In the genomic region with DNA sequence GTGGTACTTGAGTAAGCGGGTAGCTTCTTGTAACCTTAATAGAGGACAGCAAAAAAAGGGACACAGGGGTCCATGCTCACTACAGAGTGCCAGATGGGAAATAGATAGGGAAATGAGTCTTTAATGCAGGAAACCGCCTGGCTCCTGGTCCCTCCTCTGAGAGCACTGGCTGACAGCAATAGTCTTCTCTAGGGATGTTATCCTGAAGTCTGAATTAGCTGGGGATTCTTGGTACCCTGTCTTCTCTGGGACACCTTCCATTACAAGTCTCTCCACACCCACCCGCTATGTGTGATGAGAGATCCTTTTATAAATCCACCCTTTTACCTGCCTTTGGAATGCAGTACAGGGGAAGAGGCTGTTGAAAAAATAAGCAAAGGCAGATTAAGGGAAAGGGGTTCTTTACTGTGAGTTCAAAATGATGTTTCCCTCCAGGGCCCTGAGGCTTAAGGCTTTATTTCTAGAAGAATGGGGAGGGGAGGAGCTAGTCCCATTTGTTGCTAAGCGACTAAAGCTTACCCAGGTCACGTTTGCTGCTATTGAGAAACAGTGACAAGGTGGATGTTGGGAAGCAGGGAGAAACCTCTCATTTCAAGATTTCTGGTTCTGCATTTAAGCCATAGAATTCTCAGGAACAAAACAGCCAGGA, we compare ENCODE assay signal across 13 mouse cellular contexts. TPM values are rescaled to one million over a fixed set of nuclear protein-coding genes. Genes with fewer than 3 reads are reported as not detected.
DNase-seq lines count a peak whose midpoint lies in the region; ATAC-seq and TF ChIP-seq lines count a peak whose summit lies in the region.
"Had no signal": no experiment of that assay in that cellular context is flagged by ENCODE, and none has a peak within 500 bp of the region (broad histone marks: within the 10 kb centered on the region; RNA-seq: fewer than 3 reads in every experiment).

No protein-coding gene starts in this region.

- H3K4me3 ChIP-seq in lung, embryonic 14.5 days (ENCODE audit: low read depth, low read length), result no peak overlapping the region
- H3K4me3 ChIP-seq in forebrain, embryonic 11.5 days (ENCODE audit: low read depth, low read length), result no peak overlapping the region
- H3K4me3 ChIP-seq in hindbrain, embryonic 16.5 days (ENCODE audit: low read length), result no peak overlapping the region
- no peak overlapping the region for H3K4me3 ChIP-seq in layer of hippocampus, adult 2 months
- H3K4me3 ChIP-seq: heart, embryonic 10.5 days; limb, embryonic 13.5 days had no signal

- H3K4me1 ChIP-seq in lung, embryonic 14.5 days (ENCODE audit: insufficient read depth), result 0 out of 2 replicates have a peak, but pooled peaks cover 2% of the 10 kb centered on the region
- H3K4me1 ChIP-seq in forebrain, embryonic 11.5 days (replicated peaks; ENCODE audit: control insufficient read depth, insufficient read depth, low read length), result peaks cover 5% of the 10 kb centered on the region; the same call in 1 of the 2 replicates
- peaks cover 3% of the 10 kb centered on the region; the same call in 1 of the 2 replicates for H3K4me1 ChIP-seq in hindbrain, embryonic 16.5 days (ENCODE audit: control insufficient read depth, insufficient read depth, low read depth, low read length)
- H3K4me1 ChIP-seq: limb, embryonic 13.5 days had no signal

- H3K4me2 ChIP-seq in lung, embryonic 14.5 days, result no peak overlapping the region
- H3K4me2 ChIP-seq in forebrain, embryonic 11.5 days (ENCODE audit: low read depth, low read length, severe bottlenecking), result no peak overlapping the region
- H3K4me2 ChIP-seq in hindbrain, embryonic 16.5 days (ENCODE audit: low read length), result no peak overlapping the region
- H3K4me2 ChIP-seq: limb, embryonic 13.5 days had no signal

- no peak for TF ChIP-seq CTCF in lung, embryonic 14.5 days (IDR thresholded peaks at IDR 0.05; ENCODE audit: low read depth)
- no peak for TF ChIP-seq CTCF in layer of hippocampus, adult 2 months (conservative IDR thresholded peaks at IDR 0.05)

- H3K36me3 ChIP-seq in lung, embryonic 14.5 days (ENCODE audit: insufficient read depth), result no peaks in the 10 kb centered on the region
- no peaks in the 10 kb centered on the region for H3K36me3 ChIP-seq in forebrain, embryonic 11.5 days (ENCODE audit: control insufficient read depth, insufficient read depth, low read length)
- H3K36me3 ChIP-seq in hindbrain, embryonic 16.5 days (ENCODE audit: control insufficient read depth, insufficient read depth, low read length), result no peaks in the 10 kb centered on the region
- H3K36me3 ChIP-seq: heart, embryonic 10.5 days; limb, embryonic 13.5 days had no signal

- H3K9ac ChIP-seq in lung, embryonic 14.5 days, result no peak overlapping the region
- H3K9ac ChIP-seq in forebrain, embryonic 11.5 days (ENCODE audit: low read length), result no peak overlapping the region
- H3K9ac ChIP-seq in hindbrain, embryonic 16.5 days (ENCODE audit: low read depth, low read length), result no peak overlapping the region
- H3K9ac ChIP-seq: limb, embryonic 13.5 days had no signal

- no peaks in the 10 kb centered on the region for H3K27me3 ChIP-seq in lung, embryonic 14.5 days (ENCODE audit: insufficient read depth, low read length)
- H3K27me3 ChIP-seq in forebrain, embryonic 11.5 days (ENCODE audit: control insufficient read depth, insufficient read depth, low read length), result no peaks in the 10 kb centered on the region
- no peaks in the 10 kb centered on the region for H3K27me3 ChIP-seq in hindbrain, embryonic 16.5 days (replicated peaks; ENCODE audit: control insufficient read depth, insufficient read depth, low read length)
- H3K27me3 ChIP-seq: limb, embryonic 13.5 days had no signal

- 25% methylated on average over 5 of the region's 5 CpGs for WGBS in lung, embryonic 14.5 days
- WGBS in forebrain, embryonic 11.5 days, result 14% methylated on average over 5 of the region's 5 CpGs
- WGBS in hindbrain, embryonic 16.5 days, result 24% methylated on average over 5 of the region's 5 CpGs

- 0 out of 2 replicates have a peak, but pooled peaks have one; percentile 38 for ATAC-seq in lung, embryonic 14.5 days (ENCODE audit: insufficient read depth)
- ATAC-seq in forebrain, embryonic 11.5 days (replicated peaks; ENCODE audit: low FRiP score), result peak; percentile 92
- peak; percentile 75; the same call in 1 of the 2 replicates for ATAC-seq in hindbrain, embryonic 16.5 days

- DNase-seq in lung, embryonic 14.5 days, result peak; percentile 31
- no peak for DNase-seq in lung, postnatal 10 days
- DNase-seq in forebrain, embryonic 11.5 days (ENCODE audit: low spot score), result no peak
- DNase-seq in retina, embryonic 14.5 days (ENCODE audit: low spot score), result peak; percentile 58
- DNase-seq in urinary bladder, postnatal 4 days (ENCODE audit: low spot score in 2 of 2), result no peak
- DNase-seq in cerebellum, adult 11-12 months, result no peak
- no peak for DNase-seq in layer of hippocampus, adult 2 months (ENCODE audit: low spot score in 2 of 2)
- DNase-seq: adrenal gland, adult 8-10 months; cerebellum, adult 8-10 months had no signal

- no peak overlapping the region for H3K27ac ChIP-seq in lung, embryonic 14.5 days (ENCODE audit: low read depth)
- H3K27ac ChIP-seq in forebrain, embryonic 11.5 days (ENCODE audit: low read depth, low read length), result peak overlapping the region; percentile 48
- H3K27ac ChIP-seq in hindbrain, embryonic 16.5 days (ENCODE audit: low read depth, low read length), result peak overlapping the region; percentile 48; the same call in 1 of the 2 replicates
- no peak overlapping the region for H3K27ac ChIP-seq in layer of hippocampus, adult 2 months
- H3K27ac ChIP-seq: heart, embryonic 10.5 days; limb, embryonic 13.5 days; macrophage had no signal

- no peaks in the 10 kb centered on the region for H3K9me3 ChIP-seq in lung, embryonic 14.5 days (ENCODE audit: low read depth, low read length)
- H3K9me3 ChIP-seq in forebrain, embryonic 11.5 days (ENCODE audit: control insufficient read depth, low read length), result no peaks in the 10 kb centered on the region
- no peaks in the 10 kb centered on the region for H3K9me3 ChIP-seq in hindbrain, embryonic 16.5 days (ENCODE audit: control insufficient read depth, low read length)
- H3K9me3 ChIP-seq: heart, embryonic 10.5 days had no signal

RNA-seq across cellular contexts. Expression of gene Ikzf2, which starts 42.1 kb away (rescaled TPM):
- polyA plus RNA-seq in lung, embryonic 14.5 days (2014; fragmentation: Nextera tagmentation; extraction: Ambion mirVana), result 2.9 and 3.4 TPM in 2 replicates
- 4.7 and 6.2 TPM in 2 replicates for polyA plus RNA-seq in forebrain, embryonic 11.5 days (2014; fragmentation: Nextera tagmentation; extraction: Ambion mirVana)
- polyA plus RNA-seq in hindbrain, embryonic 16.5 days (2015; fragmentation: Nextera tagmentation; extraction: Ambion mirVana), result 2.9 and 3.8 TPM in 2 replicates
- 10 to 100 TPM in 1 of 2 experiments, 1 to 10 TPM in 1; 9.2 to 10.5 TPM for total RNA-seq in layer of hippocampus, adult 2 months (2021)

Comparison
In these comparisons a context has a peak if more than half of its experiments do, and no peak if none do; other contexts are left out.
1. DNase-seq: peak in lung, embryonic 14.5 days (single experiment) and retina, embryonic 14.5 days (single experiment); none in lung, postnatal 10 days (single experiment), forebrain, embryonic 11.5 days (single experiment), urinary bladder, postnatal 4 days (0 of 2), cerebellum, adult 11-12 months (single experiment) and layer of hippocampus, adult 2 months (0 of 2).
2. ATAC-seq: peak in every context shown above with its lines; median percentile 92 in forebrain, embryonic 11.5 days; 75 in hindbrain, embryonic 16.5 days; 38 in lung, embryonic 14.5 days.
3. H3K27ac ChIP-seq: peak in forebrain, embryonic 11.5 days (single experiment) and hindbrain, embryonic 16.5 days (single experiment); none in lung, embryonic 14.5 days (single experiment) and layer of hippocampus, adult 2 months (single experiment).